Mouse (Mus musculus) megakaryocyte-erythroid progenitor cell, adult 5-6 weeks (primary cell): ENCODE measurements around the gene Polr2f. TPM values are rescaled to one million over a fixed set of nuclear protein-coding genes. Genes with fewer than 3 reads are reported as not detected.

Experiments
- total RNA-seq, 2 experiments: library from RNA; stranded (forward) in 1 of 2; stranded (reverse) in 1 of 2; fragments of 200-1000, 215-1000 nt in 1 of 2; fragments of >200 nt in 1 of 2; fragmentation: Nextera tagmentation in 1 of 2; gene quantifications; 2 replicates each; pipeline ENCODE4 v1.2.3; 2014 to 2017

The Polr2f gene
- total RNA-seq, 2 experiments from 2014 or later, result 109 to 201 TPM

Other genes with a start within 250 kb of the Polr2f start
- gene Gm49510, start 241.3 kb upstream of the Polr2f start, total RNA-seq (2014; fragmentation: Nextera tagmentation), result not detected in 2 replicates
- gene Gm49510, start 241.3 kb upstream of the Polr2f start, total RNA-seq (2017), result 2.6 TPM in 1 of 2 replicates, not detected in the other
- 31.8 and 53.7 TPM in 2 replicates for gene Sh3bp1, start 241.2 kb upstream of the Polr2f start, total RNA-seq (2014; fragmentation: Nextera tagmentation)
- 11.4 and 11.6 TPM in 2 replicates for gene Sh3bp1, start 241.2 kb upstream of the Polr2f start, total RNA-seq (2017)
- 12.7 and 22.5 TPM in 2 replicates for gene Pdxp, start 227.1 kb upstream of the Polr2f start, total RNA-seq (2014; fragmentation: Nextera tagmentation)
- 6.6 and 6.9 TPM in 2 replicates for gene Pdxp, start 227.1 kb upstream of the Polr2f start, total RNA-seq (2017)
- gene Lgals1, start 214.3 kb upstream of the Polr2f start, total RNA-seq (2014; fragmentation: Nextera tagmentation), result 54.9 and 83.9 TPM in 2 replicates
- gene Lgals1, start 214.3 kb upstream of the Polr2f start, total RNA-seq (2017), result 91.1 and 98.2 TPM in 2 replicates
- gene Nol12, start 206.1 kb upstream of the Polr2f start, total RNA-seq (2014; fragmentation: Nextera tagmentation), result 52.3 and 56.7 TPM in 2 replicates
- 15.3 and 31.6 TPM in 2 replicates for gene Nol12, start 206.1 kb upstream of the Polr2f start, total RNA-seq (2017)
- 29.1 and 33.9 TPM in 2 replicates for gene Triobp, start 193.3 kb upstream of the Polr2f start, total RNA-seq (2014; fragmentation: Nextera tagmentation)
- 11.2 and 12.5 TPM in 2 replicates for gene Triobp, start 193.3 kb upstream of the Polr2f start, total RNA-seq (2017)
- 19.0 and 23.7 TPM in 2 replicates for gene H1f0, start 112.6 kb upstream of the Polr2f start, total RNA-seq (2014; fragmentation: Nextera tagmentation)
- 27.0 and 47.0 TPM in 2 replicates for gene H1f0, start 112.6 kb upstream of the Polr2f start, total RNA-seq (2017)
- gene Galr3, start 99.1 kb upstream of the Polr2f start, total RNA-seq (2014; fragmentation: Nextera tagmentation), result 0.40 TPM in 1 of 2 replicates, not detected in the other
- 0.56 TPM in 1 of 2 replicates, not detected in the other for gene Galr3, start 99.1 kb upstream of the Polr2f start, total RNA-seq (2017)
- 24.4 and 44.2 TPM in 2 replicates for gene Ankrd54, start 78.1 kb upstream of the Polr2f start, total RNA-seq (2014; fragmentation: Nextera tagmentation)
- gene Ankrd54, start 78.1 kb upstream of the Polr2f start, total RNA-seq (2017), result 15.0 and 15.2 TPM in 2 replicates
- gene Eif3l, start 65.8 kb upstream of the Polr2f start, total RNA-seq (2014; fragmentation: Nextera tagmentation), result 218 and 242 TPM in 2 replicates
- gene Eif3l, start 65.8 kb upstream of the Polr2f start, total RNA-seq (2017), result 216 and 264 TPM in 2 replicates
- gene Micall1, start 32.1 kb upstream of the Polr2f start, total RNA-seq (2014; fragmentation: Nextera tagmentation), result 1.5 and 6.4 TPM in 2 replicates
- 0.57 and 2.5 TPM in 2 replicates for gene Micall1, start 32.1 kb upstream of the Polr2f start, total RNA-seq (2017)
- gene 1700088E04Rik, start 244 bp downstream of the Polr2f start, total RNA-seq (2014; fragmentation: Nextera tagmentation), result not detected in 2 replicates
- not detected in 2 replicates for gene 1700088E04Rik, start 244 bp downstream of the Polr2f start, total RNA-seq (2017)
- not detected in 2 replicates for gene Sox10, start 24.2 kb downstream of the Polr2f start, total RNA-seq (2014; fragmentation: Nextera tagmentation)
- not detected in 2 replicates for gene Sox10, start 24.2 kb downstream of the Polr2f start, total RNA-seq (2017)
- gene Pick1, start 88.2 kb downstream of the Polr2f start, total RNA-seq (2014; fragmentation: Nextera tagmentation), result 15.8 and 20.9 TPM in 2 replicates
- gene Pick1, start 88.2 kb downstream of the Polr2f start, total RNA-seq (2017), result 8.9 and 11.4 TPM in 2 replicates
- not detected in 2 replicates for gene Gm49486, start 88.4 kb downstream of the Polr2f start, total RNA-seq (2014; fragmentation: Nextera tagmentation)
- gene Gm49486, start 88.4 kb downstream of the Polr2f start, total RNA-seq (2017), result 0.08 TPM in 1 of 2 replicates, not detected in the other
- gene Slc16a8, start 113.8 kb downstream of the Polr2f start, total RNA-seq (2014; fragmentation: Nextera tagmentation), result not detected in 2 replicates
- not detected in 2 replicates for gene Slc16a8, start 113.8 kb downstream of the Polr2f start, total RNA-seq (2017)
- gene Baiap2l2, start 144.5 kb downstream of the Polr2f start, total RNA-seq (2014; fragmentation: Nextera tagmentation), result not detected in 2 replicates
- not detected in 2 replicates for gene Baiap2l2, start 144.5 kb downstream of the Polr2f start, total RNA-seq (2017)
- 26.7 and 34.4 TPM in 2 replicates for gene Pla2g6, start 187.4 kb downstream of the Polr2f start, total RNA-seq (2014; fragmentation: Nextera tagmentation)
- 8.0 and 12.4 TPM in 2 replicates for gene Pla2g6, start 187.4 kb downstream of the Polr2f start, total RNA-seq (2017)
- 2.7 TPM in 1 of 2 replicates, not detected in the other for gene Maff, start 205.6 kb downstream of the Polr2f start, total RNA-seq (2014; fragmentation: Nextera tagmentation)
- gene Maff, start 205.6 kb downstream of the Polr2f start, total RNA-seq (2017), result 6.7 and 8.8 TPM in 2 replicates